In the genomic region with DNA sequence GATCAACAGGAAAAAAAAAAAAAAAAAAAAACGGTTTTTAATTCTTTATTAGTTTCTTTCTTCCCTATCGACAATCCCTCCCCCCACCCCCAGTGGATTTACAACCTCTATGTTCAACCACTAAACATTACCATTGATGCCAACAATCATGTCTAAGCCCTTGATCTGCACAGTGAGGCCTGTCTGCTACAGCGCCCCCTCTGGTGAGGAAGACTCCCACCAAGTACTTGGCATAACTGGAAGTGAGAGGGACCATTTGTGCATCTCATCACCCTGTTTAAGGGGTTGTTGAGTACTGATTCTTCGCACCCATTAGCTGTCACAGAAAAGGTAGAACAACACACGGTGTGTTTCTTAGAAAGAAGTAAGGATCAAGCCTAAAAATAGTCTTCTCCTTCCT, we compare ENCODE assay signal across 22 mouse cellular contexts. TPM values are rescaled to one million over a fixed set of nuclear protein-coding genes. Genes with fewer than 3 reads are reported as not detected.
A peak's percentile ranks its signal among the peaks of the same experiment; 100 is the strongest.
DNase-seq lines count a peak whose midpoint lies in the region; ATAC-seq and TF ChIP-seq lines count a peak whose summit lies in the region.
"Had no signal": no experiment of that assay in that cellular context is flagged by ENCODE, and none has a peak within 500 bp of the region (broad histone marks: within the 10 kb centered on the region; RNA-seq: fewer than 3 reads in every experiment).

No protein-coding gene starts in this region.

- H3K9me3 ChIP-seq in liver, embryonic 14.5 days (ENCODE audit: control insufficient read depth, low read length) = no peaks in the 10 kb centered on the region
- H3K9me3 ChIP-seq in liver, embryonic 11.5 days (ENCODE audit: control insufficient read depth, low read length) = no peaks in the 10 kb centered on the region
- H3K9me3 ChIP-seq in E14TG2a.4 (ENCODE audit: low read length) (no peaks in the 10 kb centered on the region), ES-E14 (ENCODE audit: control insufficient read depth, insufficient read depth, low read depth, low read length) (no peaks in the 10 kb centered on the region)
- H3K9me3 ChIP-seq: forebrain, embryonic 15.5 days; heart, embryonic 12.5 days; intestine, embryonic 15.5 days; midbrain, embryonic 15.5 days had no signal

- no peaks in the 10 kb centered on the region for H3K27me3 ChIP-seq in liver, embryonic 14.5 days (ENCODE audit: control insufficient read depth, insufficient read depth, low read length)
- no peaks in the 10 kb centered on the region for H3K27me3 ChIP-seq in liver, embryonic 11.5 days (replicated peaks; ENCODE audit: control insufficient read depth, insufficient read depth, low read length)
- H3K27me3 ChIP-seq in E14TG2a.4 (ENCODE audit: insufficient read depth, low read length) = no peaks in the 10 kb centered on the region
- no peaks in the 10 kb centered on the region for H3K27me3 ChIP-seq in splenic B cell, adult 2 months (ENCODE audit: control insufficient read depth, insufficient read depth, low read length, poor library complexity, severe bottlenecking)
- H3K27me3 ChIP-seq: forebrain, embryonic 15.5 days; heart, embryonic 12.5 days; intestine, embryonic 15.5 days; midbrain, embryonic 15.5 days had no signal

- H3K4me2 ChIP-seq in liver, embryonic 14.5 days (ENCODE audit: low read depth) = no peak overlapping the region
- H3K4me2 ChIP-seq in liver, embryonic 11.5 days = no peak overlapping the region
- H3K4me2 ChIP-seq: forebrain, embryonic 15.5 days; heart, embryonic 12.5 days; hindbrain, embryonic 14.5 days; intestine, embryonic 15.5 days; midbrain, embryonic 15.5 days had no signal

- 60% methylated on average over 5 of the region's 5 CpGs for WGBS in liver, embryonic 14.5 days (ENCODE audit: insufficient replicate concordance)
- WGBS in liver, embryonic 11.5 days = 77% methylated on average over 5 of the region's 5 CpGs

- H3K4me3 ChIP-seq in liver, embryonic 14.5 days (ENCODE audit: insufficient read depth in 1 of 2, low read depth in 2 of 2, low read length in 2 of 2) = no peak overlapping the region
- H3K4me3 ChIP-seq in liver, embryonic 11.5 days (ENCODE audit: low read depth, low read length) = no peak overlapping the region
- H3K4me3 ChIP-seq in E14TG2a.4 (replicated peaks; ENCODE audit: low read length) (no peak overlapping the region), ES-E14 (ENCODE audit: insufficient read depth in 1 of 2, low read depth in 1 of 2, low read length in 2 of 2, poor library complexity in 1 of 2, severe bottlenecking in 1 of 2) (no peak overlapping the region)
- H3K4me3 ChIP-seq: erythroblast, embryonic 14.5 days; forebrain, embryonic 15.5 days; heart, embryonic 12.5 days; intestine, embryonic 15.5 days; midbrain, embryonic 15.5 days had no signal

- H3K27ac ChIP-seq in liver, embryonic 14.5 days = no peak overlapping the region
- H3K27ac ChIP-seq in liver, embryonic 11.5 days (ENCODE audit: low read depth, low read length) = no peak overlapping the region
- H3K27ac ChIP-seq in ES-E14 (ENCODE audit: insufficient read depth, low read depth, low read length, poor library complexity, severe bottlenecking) = no peak overlapping the region
- H3K27ac ChIP-seq: forebrain, embryonic 15.5 days; hindbrain, embryonic 14.5 days; intestine, embryonic 15.5 days; midbrain, embryonic 15.5 days had no signal

- ATAC-seq in liver, embryonic 14.5 days (ENCODE audit: insufficient read depth) = no peak
- no peak for ATAC-seq in liver, embryonic 11.5 days (replicated peaks; ENCODE audit: low FRiP score)
- no peak for ATAC-seq in erythroblast, adult 5-6 weeks (replicated peaks; ENCODE audit: low FRiP score, poor library complexity, severe bottlenecking)
- ATAC-seq: forebrain, embryonic 15.5 days; intestine, embryonic 15.5 days; midbrain, embryonic 15.5 days had no signal

- DNase-seq in liver, embryonic 14.5 days (ENCODE audit: low read depth in 3 of 3, low spot score in 3 of 3) = no peak
- DNase-seq in liver, embryonic 11.5 days (ENCODE audit: low spot score) = no peak
- peak; percentile 31 for DNase-seq in ES-E14 (ENCODE audit: low read depth, low spot score)
- peak; percentile 34 for DNase-seq in splenic B cell, adult 2 months (ENCODE audit: low read depth, low spot score)
- no peak for DNase-seq in adrenal gland, adult 2 months
- no peak for DNase-seq in layer of hippocampus, postnatal 14 days (ENCODE audit: low spot score in 2 of 2)
- DNase-seq: cerebellum, adult 2 months; kidney, adult 9 months; kidney, postnatal 36 days; layer of hippocampus, adult 9-11 months; lung, adult 18-20 months; lung, postnatal 36 days; right cerebral cortex, postnatal 4 days; thymus, adult 18-20 months had no signal

- peak; percentile 33; the same call in 1 of the 2 replicates for TF ChIP-seq CTCF in liver, embryonic 14.5 days (IDR thresholded peaks at IDR 0.05; ENCODE audit: low read depth)
- TF ChIP-seq CTCF in E14TG2a.4 (conservative IDR thresholded peaks at IDR 0.05; ENCODE audit: low read length) = peak; percentile 56

- no peaks in the 10 kb centered on the region for H3K4me1 ChIP-seq in liver, embryonic 14.5 days (replicated peaks; ENCODE audit: control insufficient read depth in 2 of 2, insufficient read depth in 2 of 2, low read length in 1 of 2)
- H3K4me1 ChIP-seq in liver, embryonic 11.5 days (replicated peaks; ENCODE audit: control insufficient read depth, insufficient read depth, low read length) = no peaks in the 10 kb centered on the region
- H3K4me1 ChIP-seq in E14TG2a.4 (replicated peaks; ENCODE audit: low read depth, low read length) (no peaks in the 10 kb centered on the region), ES-E14 (ENCODE audit: control insufficient read depth in 2 of 2, insufficient read depth in 2 of 2, low read length in 2 of 2, poor library complexity in 1 of 2) (no peaks in the 10 kb centered on the region)
- H3K4me1 ChIP-seq: forebrain, embryonic 15.5 days; heart, embryonic 12.5 days; intestine, embryonic 15.5 days; midbrain, embryonic 15.5 days had no signal

- no peak for TF ChIP-seq EP300 in liver, embryonic 14.5 days (IDR thresholded peaks at IDR 0.05; ENCODE audit: low read depth)

- in situ Hi-C loops in ES-E14 (cut with MboI; ENCODE audit: low sequenced_read_pairs in 2 of 2, unreplicated experiment in 2 of 2) = no loop called here

- no peaks in the 10 kb centered on the region for H3K36me3 ChIP-seq in liver, embryonic 14.5 days (replicated peaks; ENCODE audit: control insufficient read depth, insufficient read depth, low read depth)
- H3K36me3 ChIP-seq in liver, embryonic 11.5 days (ENCODE audit: control insufficient read depth, insufficient read depth, low read length) = no peaks in the 10 kb centered on the region
- H3K36me3 ChIP-seq in E14TG2a.4 (ENCODE audit: insufficient read depth, low read length) (no peaks in the 10 kb centered on the region), ES-E14 (ENCODE audit: control insufficient read depth, insufficient read depth, low read length, poor library complexity, severe bottlenecking) (no peaks in the 10 kb centered on the region)
- no peaks in the 10 kb centered on the region for H3K36me3 ChIP-seq in splenic B cell, adult 2 months (ENCODE audit: control insufficient read depth, insufficient read depth, low read length, poor library complexity, severe bottlenecking)
- H3K36me3 ChIP-seq: forebrain, embryonic 15.5 days; heart, embryonic 12.5 days; intestine, embryonic 15.5 days; midbrain, embryonic 15.5 days had no signal

- H3K9ac ChIP-seq in liver, embryonic 14.5 days (replicated peaks) = no peak overlapping the region
- no peak overlapping the region for H3K9ac ChIP-seq in liver, embryonic 11.5 days (ENCODE audit: low read depth, low read length)
- no peak overlapping the region for H3K9ac ChIP-seq in ES-E14 (ENCODE audit: insufficient read depth, low read depth, low read length, poor library complexity, severe bottlenecking)
- H3K9ac ChIP-seq: forebrain, embryonic 15.5 days; heart, embryonic 12.5 days; hindbrain, embryonic 14.5 days; intestine, embryonic 15.5 days; midbrain, embryonic 15.5 days had no signal

TF ChIP-seq in ES-E14, 5 proteins besides CTCF, POLR2A, EP300 and RAD21:
- TF ChIP-seq ZC3H11A (IDR thresholded peaks at IDR 0.05; ENCODE audit: borderline replicate concordance, low read depth, low read length) = no peak
- peak; percentile 49; the same call in 1 of the 2 replicates for TF ChIP-seq ZNF384 (IDR thresholded peaks at IDR 0.05; ENCODE audit: low read depth, low read length)

RNA-seq across cellular contexts. Expression of a gene that starts 20.1 kb away (rescaled TPM):
- 29.1 and 31.2 TPM in 2 replicates for polyA plus RNA-seq in liver, embryonic 14.5 days (2012; rRNA removed)
- polyA plus RNA-seq in liver, embryonic 14.5 days (2014; fragmentation: Nextera tagmentation; extraction: Ambion mirVana) = 66.8 and 67.8 TPM in 2 replicates
- polyA plus RNA-seq in liver, embryonic 11.5 days (2014; fragmentation: Nextera tagmentation; extraction: Ambion mirVana) = 158 and 171 TPM in 2 replicates
- total RNA-seq in ES-E14 (2012; rRNA removed) = 191 and 236 TPM in 2 replicates
- total RNA-seq in adrenal gland, adult 2 months (2021) = 100 to 1,000 TPM; 150 to 169 TPM
- 299 and 338 TPM in 2 replicates for polyA plus RNA-seq in adrenal gland, adult 2 months (2012; rRNA removed)
- total RNA-seq in erythroblast, adult 5-6 weeks (2015; ENCODE audit: low replicate concordance) = 9.4 and 20.2 TPM in 2 replicates
- 7.9 and 9.7 TPM in 2 replicates for total RNA-seq in erythroblast, adult 5-6 weeks (2017; ENCODE audit: low replicate concordance)
- total RNA-seq in layer of hippocampus, postnatal 14 days (2021) = 10 to 100 TPM; 43.3 to 43.8 TPM

Comparison
In these comparisons a context has a peak if more than half of its experiments do, and no peak if none do; other contexts are left out.
1. DNase-seq: peak in ES-E14 (single experiment) and splenic B cell, adult 2 months (single experiment); none in liver, embryonic 14.5 days (0 of 3), liver, embryonic 11.5 days (single experiment), adrenal gland, adult 2 months (single experiment) and layer of hippocampus, postnatal 14 days (0 of 2).